Mouse (Mus musculus): Measurements from ENCODE around the gene Nbeal2.

Gene Nbeal2

DNA sequence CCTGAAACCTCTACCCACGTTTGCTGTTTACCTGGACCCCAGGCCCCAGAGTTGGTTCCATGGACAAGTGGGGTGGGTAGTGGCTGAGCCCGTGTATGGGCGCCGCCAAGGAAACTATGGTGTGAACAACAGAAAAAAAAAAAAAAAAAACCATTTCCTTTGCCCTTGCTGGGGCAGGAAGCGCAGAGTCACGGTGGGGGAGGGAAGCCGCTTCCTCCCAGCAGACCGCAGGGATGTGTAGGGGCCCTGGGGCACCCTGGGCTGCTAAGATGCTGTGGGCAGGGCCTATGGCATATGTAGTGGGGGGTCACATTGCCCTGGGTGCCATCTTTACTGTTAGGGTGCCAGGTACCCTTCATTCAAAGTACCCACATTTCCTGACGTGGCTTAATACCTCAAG, 8.7 kb downstream of the Nbeal2 start:
- no peak for DNase-seq (ENCODE audit: low spot score in 2 of 2)

DNA sequence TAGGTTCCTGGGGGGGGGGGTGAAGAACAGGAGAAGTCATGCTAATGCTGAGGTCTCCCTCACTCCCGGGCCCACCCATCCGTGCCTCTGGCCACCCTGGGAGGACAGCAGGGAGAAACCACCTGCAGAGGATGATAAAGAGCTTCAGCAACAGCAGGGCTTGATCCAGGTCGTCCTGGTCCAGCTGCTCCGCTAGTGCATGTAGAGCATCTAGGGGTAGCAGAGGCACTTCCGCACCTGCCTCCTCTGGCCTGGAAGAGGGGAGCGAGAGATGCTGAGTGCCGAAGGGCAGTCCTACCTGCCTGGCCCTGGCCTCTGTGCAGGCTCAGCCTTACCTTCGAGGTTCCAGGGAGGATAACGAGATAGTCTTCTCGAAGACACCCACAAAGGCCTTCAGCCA, 9.7 kb downstream of the Nbeal2 start:
- DNase-seq (ENCODE audit: low spot score in 2 of 2): no peak

DNA sequence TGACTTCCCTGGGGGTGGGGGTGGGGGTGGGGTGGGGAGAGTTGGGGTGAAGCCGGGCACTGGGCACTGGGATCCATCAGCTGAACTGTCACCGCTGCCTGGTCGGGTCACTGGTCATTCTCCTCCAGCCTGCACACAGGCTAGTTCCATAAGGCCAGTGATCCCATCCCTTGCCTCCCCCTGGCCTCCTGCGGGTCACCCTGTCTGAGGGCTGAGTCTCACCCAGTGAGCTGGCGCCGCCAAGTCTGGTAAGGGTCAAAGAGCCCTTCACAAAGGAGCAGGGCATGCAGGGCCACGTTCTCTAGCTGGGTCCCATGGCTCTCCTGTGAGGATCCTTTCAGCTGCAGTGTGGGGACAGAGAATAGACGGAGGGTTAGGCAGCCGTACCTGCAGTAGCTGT, 10.2 kb downstream of the Nbeal2 start:
- no peak for DNase-seq (ENCODE audit: low spot score in 2 of 2)

DNA sequence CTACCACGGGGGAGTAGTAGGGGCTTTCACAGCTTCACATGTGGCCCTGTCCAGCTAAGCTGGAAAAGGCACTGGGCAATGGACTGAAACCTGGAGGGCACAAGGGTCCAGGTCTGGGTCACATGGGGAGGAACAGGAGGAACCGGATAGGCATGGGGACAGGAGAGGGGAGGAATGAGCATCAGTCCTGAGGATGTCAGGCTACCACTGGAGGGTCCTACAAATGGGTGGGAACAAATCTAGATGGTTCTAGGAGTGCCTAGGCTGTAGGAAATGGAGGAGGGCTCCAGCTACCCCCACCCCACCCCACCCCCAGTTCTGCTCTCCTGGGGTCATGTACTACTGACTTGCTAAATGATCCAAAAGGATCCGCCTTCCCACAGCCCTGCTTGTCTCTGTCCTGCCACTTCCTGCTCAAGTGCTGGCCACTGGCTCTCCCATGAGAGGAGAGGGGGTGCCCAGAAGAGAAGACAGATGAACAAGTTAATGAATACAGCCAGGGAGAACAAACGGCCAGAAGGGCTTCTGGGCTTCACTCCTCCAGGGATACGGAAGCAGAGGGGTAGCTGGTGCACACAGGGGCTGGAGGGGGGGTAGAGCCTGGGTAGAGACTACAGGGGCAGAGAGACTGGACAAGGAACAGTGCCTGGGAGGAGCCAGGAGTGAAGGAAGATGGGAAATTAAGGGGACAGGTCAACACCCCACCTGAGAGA, 11.0 kb downstream of the Nbeal2 start:
- DNase-seq (ENCODE audit: low spot score in 2 of 2): no peak

DNA sequence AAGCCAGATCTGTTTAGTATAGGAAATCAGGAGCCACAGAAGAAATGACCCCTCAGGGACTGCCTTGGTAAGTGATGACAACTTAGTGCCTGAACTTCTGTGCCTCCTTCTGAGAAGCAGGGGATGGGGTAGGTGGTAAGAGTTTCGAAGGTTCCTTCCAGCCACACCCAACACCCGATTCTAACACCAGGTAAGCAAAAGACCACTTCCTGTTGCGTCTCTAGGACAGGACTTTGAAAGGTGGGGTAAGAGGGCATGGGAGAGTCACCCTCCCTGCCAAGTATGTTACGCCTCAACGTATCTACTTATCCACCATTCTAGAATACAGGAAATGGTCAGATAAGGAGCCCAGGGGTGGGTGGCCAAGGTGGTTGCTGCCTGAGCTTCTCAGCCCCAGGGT, 13.0 kb downstream of the Nbeal2 start:
- no peak for DNase-seq (ENCODE audit: low spot score in 2 of 2)

DNA sequence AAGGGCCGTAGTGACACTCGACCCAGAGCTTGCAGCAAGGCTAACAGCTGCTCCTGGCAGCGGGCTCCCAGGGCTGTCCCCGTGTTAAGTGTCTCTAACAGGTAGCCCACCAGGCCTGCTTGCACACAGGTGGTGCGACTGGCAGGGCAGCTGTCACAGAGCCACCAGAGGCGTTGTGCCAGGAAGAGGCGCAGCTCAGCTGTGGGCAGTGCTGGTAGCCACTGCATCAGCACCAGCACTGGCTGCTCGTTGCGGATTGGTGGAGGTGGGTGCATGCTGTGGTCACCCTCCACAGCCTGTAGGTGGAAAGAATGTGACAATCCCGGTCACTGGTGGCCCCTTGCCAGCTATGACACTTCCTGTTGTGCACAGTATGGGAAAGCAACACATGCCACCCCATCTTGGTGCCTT, 15.3 kb downstream of the Nbeal2 start:
- DNase-seq (ENCODE audit: low spot score in 2 of 2): no peak

DNA sequence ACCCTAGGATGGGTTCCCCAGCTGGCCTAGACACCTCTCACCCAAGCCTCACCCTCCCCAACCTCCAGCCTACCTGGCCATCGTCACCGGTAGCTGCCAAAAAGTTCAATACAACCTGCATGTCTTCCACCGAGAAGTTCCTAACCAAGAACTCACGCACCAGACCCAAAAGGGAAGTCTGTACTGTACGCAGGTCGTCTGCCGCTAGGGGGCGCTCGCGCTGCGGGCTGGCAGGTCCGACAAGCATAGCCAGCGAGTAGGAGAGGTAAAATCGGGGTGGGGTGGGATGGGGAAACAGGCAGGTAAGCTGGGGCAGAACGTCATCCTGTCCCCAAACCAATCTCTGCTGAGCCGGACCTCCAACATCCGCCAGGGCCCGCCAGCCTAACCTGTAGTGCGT, 18.7 kb downstream of the Nbeal2 start:
- peak; percentile 68 to 80 for DNase-seq (ENCODE audit: low spot score in 2 of 2)

DNA sequence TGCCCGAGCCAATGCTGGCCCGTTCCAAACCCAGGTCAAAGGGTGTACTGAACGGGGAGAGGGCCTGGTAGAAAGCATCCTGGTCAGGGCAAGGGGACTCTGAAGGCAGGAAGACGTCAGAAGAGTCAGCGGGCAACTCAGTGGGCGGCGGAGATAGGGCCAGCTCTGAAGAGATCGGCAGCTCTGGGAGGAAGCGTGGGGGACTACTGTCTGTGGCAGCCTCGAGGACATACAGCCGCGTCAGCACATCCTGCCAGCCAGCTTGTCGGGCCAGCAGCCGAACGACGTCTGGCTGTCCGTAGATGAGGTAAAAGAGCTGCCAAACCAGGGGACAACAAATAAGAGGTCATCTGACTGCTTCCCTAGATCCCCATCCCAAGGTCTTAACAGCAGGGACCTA, 20.1 kb downstream of the Nbeal2 start:
- DNase-seq (ENCODE audit: low spot score in 2 of 2): no peak

DNA sequence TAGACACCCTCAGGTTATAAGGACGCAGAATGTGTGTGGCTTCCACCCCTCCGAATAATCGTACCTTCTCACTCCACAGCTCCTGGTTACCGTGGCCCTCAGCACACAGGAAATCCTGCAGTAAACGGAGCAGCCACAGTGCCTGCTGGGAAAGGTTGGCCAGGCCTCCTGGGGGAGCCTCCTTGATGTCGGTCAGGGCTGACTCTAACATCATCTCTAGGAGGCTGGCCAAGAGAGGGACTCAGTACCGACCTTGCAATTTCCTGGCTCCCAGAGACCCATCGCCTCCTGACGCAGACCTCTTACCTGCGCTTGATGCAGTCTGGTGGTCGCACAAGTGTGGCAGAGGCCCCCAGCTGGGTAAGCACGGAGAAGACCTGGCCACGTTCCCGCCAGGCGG, 21.3 kb downstream of the Nbeal2 start:
- no peak for DNase-seq (ENCODE audit: low spot score in 2 of 2)

DNA sequence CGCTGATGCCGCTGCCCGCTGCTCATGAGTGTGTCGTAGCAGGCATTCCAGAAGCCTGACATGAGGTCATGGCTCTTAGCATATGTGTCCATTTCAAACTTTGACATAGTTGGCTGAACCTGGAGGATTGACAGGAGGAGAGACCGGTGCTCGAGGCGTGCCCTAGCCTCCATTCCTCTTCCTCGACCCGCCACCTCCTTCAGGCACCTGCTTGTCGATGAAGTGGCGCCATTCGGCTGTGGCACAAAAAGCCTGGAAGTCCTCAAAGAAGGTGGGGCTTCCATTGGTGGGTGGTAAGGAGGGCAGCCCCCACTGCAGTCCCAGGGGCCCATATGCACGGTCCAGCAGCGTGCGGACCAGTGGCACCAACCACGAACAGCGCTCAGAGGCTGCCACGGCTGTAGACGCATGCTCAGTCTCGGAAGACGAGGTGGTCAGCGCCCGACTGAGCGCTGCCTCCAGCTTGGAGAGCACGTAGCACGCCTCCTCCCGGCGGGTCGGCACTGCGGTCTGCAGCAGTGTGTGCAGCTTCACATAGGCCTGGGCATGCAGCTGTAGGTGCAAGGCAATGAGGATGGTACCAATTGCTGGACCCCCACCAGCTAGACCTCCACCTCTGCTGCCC, 22.2 kb downstream of the Nbeal2 start:
- no peak for DNase-seq (ENCODE audit: low spot score in 2 of 2)

DNA sequence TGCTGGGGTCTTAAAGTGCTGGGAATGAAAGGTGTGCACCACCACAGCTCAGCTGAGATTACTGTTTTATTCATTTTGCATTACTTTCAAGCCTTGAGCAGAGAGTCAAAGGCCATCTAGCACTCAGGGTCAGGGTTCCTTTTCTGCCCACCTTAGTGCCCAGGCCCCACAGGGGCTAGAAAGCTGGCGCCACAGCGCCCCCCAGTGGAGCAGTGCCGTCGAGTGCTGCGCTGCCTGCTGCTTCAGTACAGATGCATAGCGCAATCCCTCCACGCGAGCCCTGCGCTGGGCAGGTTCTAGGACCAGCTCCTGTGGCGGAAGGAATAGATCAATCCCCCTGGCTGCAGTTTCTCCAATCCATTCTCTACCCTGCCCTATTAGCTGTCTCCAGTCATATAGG, 22.8 kb downstream of the Nbeal2 start:
- DNase-seq (ENCODE audit: low spot score in 2 of 2): no peak

DNA sequence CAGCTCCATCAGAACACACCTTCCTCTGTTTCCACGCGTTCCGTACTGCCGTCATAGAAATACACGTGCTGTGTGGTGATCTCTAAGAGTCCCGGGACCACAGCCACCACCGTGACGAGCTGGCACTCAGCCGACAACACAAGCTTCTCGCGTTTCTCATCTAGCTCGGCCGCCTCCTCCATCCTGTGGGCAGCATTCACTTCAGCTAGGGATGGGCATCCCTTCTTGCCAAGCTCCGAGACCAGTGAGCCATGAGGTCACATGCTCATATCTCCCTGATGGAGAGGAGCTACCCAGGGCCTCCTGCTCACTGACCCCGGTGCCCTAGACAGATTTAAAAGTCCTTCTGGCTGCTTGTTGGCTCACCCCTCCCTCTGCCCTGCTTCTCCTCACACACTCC, 23.8 kb downstream of the Nbeal2 start:
- no peak for DNase-seq (ENCODE audit: low spot score in 2 of 2)

DNA sequence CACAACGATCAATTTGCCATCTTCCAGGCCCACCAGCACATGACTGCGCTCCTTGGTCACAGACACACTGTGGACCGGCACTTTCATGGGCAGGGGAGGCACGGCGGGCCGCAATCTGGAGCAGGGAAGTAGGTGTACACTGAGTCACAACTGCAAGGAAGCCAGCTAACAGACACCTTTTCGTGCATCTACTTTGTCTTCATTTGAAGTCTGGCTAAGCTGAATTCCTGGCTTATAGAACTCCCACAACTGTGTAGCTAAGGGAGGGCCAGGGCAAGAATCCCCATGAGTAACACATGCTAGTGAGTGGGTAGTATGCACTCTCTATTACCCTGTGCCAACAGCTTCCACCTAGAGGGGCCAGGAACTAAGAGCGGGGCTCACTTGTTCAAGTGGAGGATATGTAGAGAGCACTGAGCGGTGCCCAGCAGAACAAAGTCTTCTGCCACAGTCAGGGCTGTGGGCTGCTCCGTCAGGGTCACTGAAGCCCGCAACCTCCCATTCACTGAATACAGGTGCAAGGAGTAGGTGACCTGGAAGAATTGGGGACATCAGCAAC, 28.5 kb downstream of the Nbeal2 start:
- DNase-seq (ENCODE audit: low spot score in 2 of 2): no peak

DNA sequence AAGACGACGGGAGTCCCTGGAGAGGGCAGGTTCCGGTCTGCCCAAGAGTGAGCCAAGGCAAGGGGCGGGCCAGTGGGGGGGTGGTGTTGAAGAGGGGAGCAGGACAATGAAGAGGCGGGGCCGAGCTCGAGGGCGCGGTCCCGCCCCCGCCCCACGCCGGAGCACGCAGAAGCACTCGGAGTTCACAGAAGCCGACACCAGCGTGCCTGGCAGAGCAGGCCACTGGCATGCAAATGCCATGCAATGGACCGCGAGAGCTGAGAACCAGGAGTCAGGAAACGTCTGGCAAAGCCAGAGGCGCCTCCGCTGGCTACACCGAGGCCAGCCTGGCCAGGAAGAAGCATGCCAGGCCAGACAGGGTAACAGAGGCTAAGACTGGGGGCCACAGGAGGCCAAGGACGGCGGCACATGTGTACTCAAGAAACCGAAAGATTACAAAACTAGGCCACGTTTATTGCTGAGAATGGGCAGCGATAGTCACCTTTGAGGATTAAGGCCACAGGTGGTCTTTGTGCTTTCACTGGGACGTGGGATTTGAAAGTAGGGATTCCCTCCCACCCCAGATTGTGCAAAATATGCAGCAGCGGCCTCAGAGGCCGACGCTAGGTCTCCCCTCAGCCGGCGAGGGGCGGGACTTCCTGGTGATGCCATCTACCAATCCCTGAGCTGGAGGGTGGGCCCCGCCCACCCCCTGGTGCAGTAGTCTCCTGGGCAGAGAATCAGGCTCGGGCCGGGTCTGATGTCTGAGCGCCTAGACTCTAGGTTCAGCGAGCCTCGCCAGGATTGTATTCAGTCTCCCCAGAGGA, 29.4 kb downstream of the Nbeal2 start, which contains the start of gene Nradd:
Gene Nradd (minus strand): TSS at position 92 of the 806 bp plus-strand sequence.
- DNase-seq (ENCODE audit: low spot score in 2 of 2): peak; percentile 85

DNA sequence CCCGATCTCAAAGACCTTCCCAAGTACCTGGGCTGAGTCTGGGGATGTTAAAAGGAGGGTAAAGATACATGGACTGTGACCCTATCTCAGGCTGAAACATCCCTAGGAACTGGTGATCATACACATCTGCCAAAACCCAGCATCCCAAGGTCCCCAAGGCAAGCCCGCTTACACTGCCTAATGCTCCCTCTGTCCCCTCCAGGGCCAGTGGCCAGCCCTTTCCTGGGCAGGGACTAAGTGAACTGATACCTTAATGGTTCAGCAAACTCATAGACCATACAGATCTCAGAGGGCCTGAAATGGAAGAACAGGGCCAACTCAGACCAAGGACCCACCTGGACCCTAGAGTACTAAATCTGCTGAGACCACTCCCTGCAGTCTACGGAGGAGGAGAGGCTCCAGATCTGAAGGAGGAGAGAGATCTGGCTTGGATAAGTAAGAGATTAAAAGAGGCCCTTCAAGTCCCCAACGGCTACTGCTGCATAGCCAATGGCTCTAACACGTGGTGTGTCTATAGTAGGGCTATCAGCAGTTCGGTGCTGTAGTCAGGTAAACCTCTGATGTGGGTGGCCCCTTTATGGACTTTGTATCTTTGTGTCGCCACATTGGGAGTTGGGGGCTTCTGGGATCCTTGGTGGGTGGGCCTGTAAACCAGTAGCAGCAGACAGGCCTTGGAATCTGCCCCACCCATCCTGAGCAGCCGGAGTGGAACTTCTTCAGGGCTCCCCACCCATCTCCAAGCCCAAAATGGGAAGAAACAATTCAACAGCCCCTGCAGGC, 30.4 kb downstream of the Nbeal2 start:
- no peak for DNase-seq (ENCODE audit: low spot score in 2 of 2)

DNA sequence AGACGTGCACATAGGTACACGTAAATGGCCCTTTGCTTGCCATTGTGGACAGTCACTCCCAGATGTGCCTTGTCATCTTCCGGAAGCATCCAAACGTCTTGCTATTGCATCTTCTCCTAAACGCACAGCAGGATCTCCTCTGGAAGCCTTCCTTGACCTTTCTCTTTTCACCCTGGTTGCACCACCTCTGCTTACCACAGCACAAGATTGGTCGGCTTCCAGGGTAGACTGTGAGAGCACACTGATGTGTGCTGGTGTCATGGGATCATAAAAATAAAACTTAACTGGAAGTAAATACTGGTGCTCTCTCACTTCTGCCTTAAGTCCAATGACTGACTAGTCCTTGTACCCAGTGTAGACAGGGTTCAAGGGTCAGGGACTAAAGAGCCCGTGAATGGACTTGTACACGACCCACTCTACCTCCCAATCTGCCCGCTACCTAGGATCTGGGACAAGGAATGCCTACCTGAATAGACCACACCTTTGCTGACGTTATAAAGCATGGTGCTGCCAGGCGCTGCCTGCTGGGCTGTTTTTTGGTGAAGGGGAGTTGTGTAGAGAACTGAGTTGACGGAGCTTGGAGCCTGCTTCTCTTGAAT, 31.2 kb downstream of the Nbeal2 start:
- no peak for DNase-seq (ENCODE audit: low spot score in 2 of 2)

DNA sequence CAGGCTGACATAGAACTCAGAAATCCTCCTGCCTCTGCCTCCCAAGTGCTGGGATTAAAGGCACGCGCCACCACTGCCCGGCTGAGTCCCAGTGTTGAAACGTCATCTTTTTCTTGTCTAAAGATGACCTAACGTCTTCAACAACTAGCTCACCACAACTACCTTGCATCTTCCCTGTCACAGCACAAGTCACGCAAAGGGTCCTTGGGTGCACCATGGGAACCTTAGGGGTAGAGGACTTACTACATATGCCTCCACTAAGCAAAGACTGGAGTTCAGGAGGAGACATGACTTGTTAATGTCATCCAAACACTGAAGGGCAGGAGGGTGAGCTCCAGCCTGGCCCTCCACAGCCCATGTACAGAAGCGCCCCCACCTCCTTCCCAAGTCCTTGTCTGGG, 33.3 kb downstream of the Nbeal2 start:
- no peak for DNase-seq (ENCODE audit: low spot score in 2 of 2)

DNA sequence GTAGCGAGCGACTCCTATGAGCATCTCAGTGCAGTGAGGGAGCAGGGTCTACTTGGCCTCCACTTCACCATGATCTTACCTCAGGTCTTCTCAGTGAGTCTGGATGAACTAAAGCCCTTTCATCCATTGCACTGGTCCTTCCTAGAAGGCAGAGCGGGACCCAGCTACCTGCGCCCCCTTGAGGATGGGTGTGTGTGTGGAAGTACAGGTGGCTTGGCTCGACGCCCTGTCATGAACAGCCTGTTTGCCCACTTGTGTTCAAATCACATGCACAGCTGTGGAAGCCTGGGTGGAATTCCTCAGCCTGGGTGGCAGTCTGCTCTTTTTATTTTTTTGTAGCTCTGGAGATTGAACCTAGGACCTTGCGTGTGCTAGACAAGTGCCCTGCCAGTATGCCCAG, 33.8 kb downstream of the Nbeal2 start:
- no peak for DNase-seq (ENCODE audit: low spot score in 2 of 2)

DNA sequence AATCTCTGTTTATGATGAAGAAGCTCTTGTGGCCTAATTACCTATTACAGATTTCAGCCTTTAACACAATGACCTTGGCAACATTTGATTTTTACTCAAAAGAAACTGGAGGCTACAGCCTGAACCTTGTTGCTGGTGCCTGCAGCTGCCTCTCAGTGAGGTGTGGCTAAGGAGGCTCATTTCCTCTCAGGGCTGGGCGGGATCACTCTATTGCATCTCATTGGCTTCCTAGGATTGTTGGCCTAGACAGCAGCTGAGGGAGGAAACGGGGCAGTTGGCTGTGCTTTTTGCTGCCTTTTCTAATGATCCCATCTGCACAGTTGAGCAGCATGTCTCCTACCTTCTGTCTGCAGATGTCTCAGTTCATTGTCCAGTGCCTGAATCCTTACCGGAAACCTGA, 36.9 kb downstream of the Nbeal2 start:
- no peak for DNase-seq (ENCODE audit: low spot score in 2 of 2)

DNA sequence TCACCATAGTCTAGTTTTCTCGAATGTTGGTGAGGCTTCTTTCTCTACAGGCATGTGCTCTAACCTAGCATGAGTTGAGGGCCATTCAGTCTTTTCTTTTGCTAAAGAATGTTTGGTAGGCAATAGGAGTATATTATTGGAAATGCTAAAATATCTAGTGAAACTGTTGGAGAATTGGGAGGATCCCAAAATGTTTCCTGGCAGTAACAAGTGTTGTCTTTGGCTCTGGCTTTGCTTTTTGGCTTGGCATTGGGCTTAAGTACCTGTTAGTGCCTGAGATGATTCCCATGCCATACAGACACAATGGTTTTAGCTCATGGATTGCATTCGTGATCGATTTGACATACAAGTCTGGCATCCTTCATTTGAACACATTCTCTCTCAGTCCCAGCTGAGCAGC, 42.5 kb downstream of the Nbeal2 start:
- DNase-seq (ENCODE audit: low spot score in 2 of 2): no peak

DNA sequence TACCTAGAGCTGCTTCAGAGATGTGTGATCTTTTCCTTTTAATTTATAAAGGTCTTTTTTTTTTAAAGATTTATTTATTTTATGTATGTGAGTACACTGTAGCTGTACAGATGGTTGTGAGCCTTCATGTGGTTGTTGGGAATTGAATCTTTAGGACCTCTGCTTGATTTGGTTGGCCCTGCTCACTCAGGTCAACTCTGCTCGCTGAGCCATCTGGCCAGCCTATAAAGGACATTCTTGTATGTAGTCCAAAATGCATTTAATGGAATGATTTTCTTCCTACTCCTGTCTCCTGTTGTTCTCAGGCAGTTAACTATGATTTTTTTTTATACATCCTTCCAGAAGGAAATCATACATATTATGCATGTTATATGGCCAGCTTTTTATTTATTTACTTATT, 70.4 kb downstream of the Nbeal2 start:
- DNase-seq (ENCODE audit: low spot score in 2 of 2): no peak

Measured in frontal cortex, postnatal 10 days (tissue).